Mouse (Mus musculus) liver, embryonic 14.5 days (tissue): ENCODE data around the gene Rab42. TPM values are rescaled to one million over a fixed set of nuclear protein-coding genes. Genes with fewer than 3 reads are reported as not detected.

Source experiments
- ATAC-seq: fragments of 200-750 bp; cut with Nextera tagmentation; 2 replicates; pipeline ENCODE4 v1.8.0; 2017; ENCODE audit warnings: moderate number of reproducible peaks, mild to moderate bottlenecking, moderate library complexity; ENCODE audit not compliant: insufficient read depth
- DNase-seq, 3 experiments: peaks; one replicate each; pipeline ENCODE4 v3.0.0-alpha.2; 2012 to 2013; ENCODE audit warnings: low read depth in 3 of 3, low spot score in 3 of 3
- H3K27ac ChIP-seq: fragments of 300-500 bp; sonication (generic); 2 replicates; pipeline ENCODE4 v1.5.1; 2014; ENCODE audit warnings: moderate library complexity, mild to moderate bottlenecking, control low read depth, inconsistent platforms
- H3K27me3 ChIP-seq: fragments of 300-500 bp; sonication (generic); 2 replicates; pipeline ENCODE4 v1.6.1; 2014; ENCODE audit warnings: mild to moderate bottlenecking, low read length, moderate library complexity; ENCODE audit not compliant: control insufficient read depth, insufficient read depth
- H3K36me3 ChIP-seq: fragments of 300-500 bp; sonication (generic); replicated peaks from 2 replicates; pipeline ENCODE4 v1.6.1; 2014; ENCODE audit warnings: low read depth; ENCODE audit not compliant: control insufficient read depth, insufficient read depth
- H3K4me1 ChIP-seq, 2 experiments: fragments of 200-500 bp in 1 of 2; fragments of 300-500 bp in 1 of 2; sonication (generic) in 1 of 2; replicated peaks; 2 replicates each; pipeline ENCODE4 v1.6.1; 2012 to 2014; ENCODE audit warnings: antibody characterized with exemption in 1 of 2, inconsistent platforms in 1 of 2, low read length in 1 of 2; ENCODE audit not compliant: control insufficient read depth in 2 of 2, insufficient read depth in 2 of 2
- H3K4me2 ChIP-seq: fragments of 300-500 bp; sonication (generic); 2 replicates; pipeline ENCODE4 v1.6.1; 2014; ENCODE audit warnings: low read depth, mild to moderate bottlenecking, control low read depth, moderate library complexity
- H3K4me3 ChIP-seq, 2 experiments: fragments of 200-500 bp in 1 of 2; fragments of 300-500 bp in 1 of 2; sonication (generic) in 1 of 2; 2 replicates each; pipeline ENCODE4 v1.5.1; 2012 to 2014; ENCODE audit warnings: low read depth in 2 of 2, low read length in 2 of 2, mild to moderate bottlenecking in 2 of 2, control low read depth in 1 of 2, inconsistent platforms in 1 of 2, moderate library complexity in 1 of 2; ENCODE audit not compliant: insufficient read depth in 1 of 2
- H3K9ac ChIP-seq: fragments of 300-500 bp; sonication (generic); replicated peaks from 2 replicates; pipeline ENCODE4 v1.6.1; 2014; ENCODE audit warnings: mild to moderate bottlenecking, control low read depth, moderate library complexity
- H3K9me3 ChIP-seq: fragments of 300-500 bp; sonication (generic); 2 replicates; pipeline ENCODE4 v1.6.1; 2016; ENCODE audit warnings: low read length, mixed read lengths; ENCODE audit not compliant: control insufficient read depth
- CTCF ChIP-seq: IDR thresholded peaks from 2 replicates; pipeline ENCODE4 v1.5.1; 2016; ENCODE audit warnings: antibody characterized with exemption, low read depth, control low read depth
- EP300 ChIP-seq: IDR thresholded peaks from 2 replicates; pipeline ENCODE4 v1.6.1; 2016; ENCODE audit warnings: antibody characterized with exemption, low read depth
- WGBS: fragments of 180-500 bp; shearing (Covaris S2); extraction: QIAGEN DNeasy Blood & Tissue Kit; methylation state at CpG from one replicate; pipeline ENCODE4 v1.1.7; 2014; ENCODE audit not compliant: insufficient replicate concordance; 5-methylcytosine and 5-hydroxymethylcytosine counted together
- polyA plus RNA-seq, 2 experiments: library from polyadenylated mRNA; depleted of rRNA in 1 of 2; stranded (reverse) in 1 of 2; unstranded in 1 of 2; fragments of >200 nt; fragmentation: Nextera tagmentation in 1 of 2; extraction: Ambion mirVana in 1 of 2; gene quantifications; 2 replicates each; pipeline versions ENCODE4 v1.2.1 to v1.2.3; 2012 to 2014

The Rab42 gene
- polyA plus RNA-seq, 2 experiments = 0.27 to 0.33 TPM

GRCm38 (mm10) chr4:132312627-132313026, 9.4 kb upstream of the Rab42 start:
- Histone ChIP-seq H3K27me3 (no peaks in the 10 kb centered on the region), H3K9me3 (no peaks in the 10 kb centered on the region), H3K9ac (no peak overlapping the region), H3K36me3 (peaks cover 20% of the 10 kb centered on the region), H3K4me3 (no peak overlapping the region), H3K4me1 (peaks cover 3 to 12% of the 10 kb centered on the region in 2 experiments; a peak in 3 of 4 replicates), H3K4me2 (no peak overlapping the region), H3K27ac (no peak overlapping the region)
- 77% methylated on average over 5 of the region's 5 CpGs for WGBS
- ATAC-seq (no peak), DNase-seq (no peak)
- TF ChIP-seq EP300 = no peak
- TF ChIP-seq CTCF = no peak

- Histone ChIP-seq H3K4me2 (no peak overlapping the region), H3K27ac (no peak overlapping the region), H3K27me3 (no peaks in the 10 kb centered on the region), H3K36me3 (peaks cover 20% of the 10 kb centered on the region), H3K9ac (no peak overlapping the region), H3K4me3 (no peak overlapping the region), H3K9me3 (no peaks in the 10 kb centered on the region), H3K4me1 (peaks cover 3 to 12% of the 10 kb centered on the region in 2 experiments; a peak in 3 of 4 replicates)
- no peak for ATAC-seq
- WGBS = 18% methylated on average over 3 of the region's 3 CpGs
- DNase-seq = no peak
- no peak for TF ChIP-seq EP300
- no peak for TF ChIP-seq CTCF
These were observed 8.6 kb upstream of the Rab42 start for GRCm38 (mm10) chr4:132311801-132312200.

- TF ChIP-seq CTCF = no peak
- TF ChIP-seq EP300 = no peak
- H3K4me2 ChIP-seq = no peak overlapping the region
- peaks cover 20% of the 10 kb centered on the region for H3K36me3 ChIP-seq
- H3K27ac ChIP-seq = no peak overlapping the region
- H3K9ac ChIP-seq = no peak overlapping the region
- no peak for ATAC-seq
- H3K9me3 ChIP-seq = no peaks in the 10 kb centered on the region
- no peaks in the 10 kb centered on the region for H3K27me3 ChIP-seq
- H3K4me3 ChIP-seq = no peak overlapping the region
- no peak for DNase-seq
- WGBS = 23% methylated on average over 1 of the region's 1 CpGs
- H3K4me1 ChIP-seq = peaks cover 3 to 12% of the 10 kb centered on the region in 2 experiments; a peak in 3 of 4 replicates
These were observed 8.0 kb upstream of the Rab42 start for GRCm38 (mm10) chr4:132311209-132311608.

GRCm38 (mm10) chr4:132309849-132310472, 6.8 kb upstream of the Rab42 start:
- 16% methylated on average over 10 of the region's 10 CpGs for WGBS
- H3K4me3 ChIP-seq = peak overlapping the region; percentile 79 to 86
- peak overlapping the region; percentile 88 for H3K9ac ChIP-seq
- H3K4me1 ChIP-seq = peaks cover 3 to 19% of the 10 kb centered on the region in 2 experiments; a peak in 3 of 4 replicates
- DNase-seq = peak; percentile 52 to 64 (median 54)
- H3K27ac ChIP-seq = peak overlapping the region; percentile 75
- peak overlapping the region; percentile 72 for H3K4me2 ChIP-seq
- no peaks in the 10 kb centered on the region for H3K27me3 ChIP-seq
- ATAC-seq = peak; percentile 34
- H3K36me3 ChIP-seq = peaks cover 20% of the 10 kb centered on the region
- no peaks in the 10 kb centered on the region for H3K9me3 ChIP-seq
- no peak for TF ChIP-seq EP300
- TF ChIP-seq CTCF = peak; percentile 82

- Histone ChIP-seq H3K27ac (peak overlapping the region; percentile 75), H3K4me1 (peaks cover 3 to 20% of the 10 kb centered on the region in 2 experiments; a peak in 3 of 4 replicates), H3K9me3 (no peaks in the 10 kb centered on the region), H3K36me3 (peaks cover 20% of the 10 kb centered on the region), H3K9ac (peak overlapping the region; percentile 88), H3K4me3 (peak overlapping the region; percentile 79 to 86), H3K4me2 (peak overlapping the region; percentile 72), H3K27me3 (no peaks in the 10 kb centered on the region)
- peak in 2 of 3 experiments; percentile 42 to 44 for DNase-seq
- no peak for ATAC-seq
- peak; percentile 14; the same call in 1 of the 2 replicates for TF ChIP-seq CTCF
- TF ChIP-seq EP300 = 0 out of 2 replicates have a peak, but pooled peaks have one; percentile 14
- under 1% methylated on average over 15 of the region's 15 CpGs for WGBS
These were observed 6.1 kb upstream of the Rab42 start for GRCm38 (mm10) chr4:132309140-132309848.
